Mouse (Mus musculus) T-helper 17 cell (primary cell): ENCODE results near the gene Bend5.

Source experiments
- in situ Hi-C, 2 experiments: fragments of 300-600 bp; cut with MboI, MseI; formaldehyde crosslinking; loops; 1 replicate in 1 of 2; 2 replicates in 1 of 2; pipeline ENCODE4 v1.15.1; 2025; ENCODE audit warnings: high pct_unique_total_duplicates in 2 of 2

Bend5 gene

DNA sequence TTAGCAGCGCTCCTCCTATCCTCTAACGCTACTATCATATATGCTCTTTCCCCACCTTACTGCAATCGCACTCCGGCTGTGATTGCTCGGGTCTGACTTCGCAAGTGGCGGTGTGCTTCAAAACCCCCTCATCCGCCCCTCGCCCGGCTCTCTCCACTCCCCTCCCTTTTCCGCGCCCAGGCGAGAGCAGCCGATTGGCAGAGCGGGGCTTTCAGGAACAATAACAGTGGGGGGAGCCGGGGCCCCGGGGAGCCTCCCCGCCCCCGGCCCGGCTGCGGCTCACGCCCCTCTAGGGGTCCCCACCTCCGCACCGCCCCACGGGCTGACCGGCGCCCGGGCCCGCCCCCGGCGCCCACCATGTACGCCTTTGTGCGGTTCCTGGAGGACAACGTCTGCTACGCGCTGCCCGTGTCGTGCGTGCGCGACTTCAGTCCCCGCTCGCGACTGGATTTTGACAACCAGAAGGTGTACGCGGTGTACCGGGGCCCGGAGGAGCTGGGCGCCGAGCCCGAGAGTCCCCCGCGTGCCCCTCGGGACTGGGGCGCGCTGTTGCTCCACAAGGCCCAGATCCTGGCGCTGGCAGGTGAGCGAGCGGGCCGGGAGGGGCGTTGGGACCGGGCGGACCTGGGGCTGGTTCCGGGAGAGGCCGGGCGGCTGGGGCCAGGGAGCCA is at the start of gene Bend5:
TSS of gene Bend5 (plus strand) at position 189 of the 671 bp plus-strand sequence.
- in situ Hi-C loops = no loop called here

- in situ Hi-C loops = loop anchor here in 1 of 2 experiments (25.0 kb wide), 1 partner anchor 1745 kb away; no protein-coding TSS in a partner anchor
Observed at GRCm38 (mm10) chr4:111367771-111368170, 47.0 kb upstream of the Bend5 start.

- in situ Hi-C loops = no loop called here
Observed at GRCm38 (mm10) chr4:111377159-111377558, 37.6 kb upstream of the Bend5 start.

DNA sequence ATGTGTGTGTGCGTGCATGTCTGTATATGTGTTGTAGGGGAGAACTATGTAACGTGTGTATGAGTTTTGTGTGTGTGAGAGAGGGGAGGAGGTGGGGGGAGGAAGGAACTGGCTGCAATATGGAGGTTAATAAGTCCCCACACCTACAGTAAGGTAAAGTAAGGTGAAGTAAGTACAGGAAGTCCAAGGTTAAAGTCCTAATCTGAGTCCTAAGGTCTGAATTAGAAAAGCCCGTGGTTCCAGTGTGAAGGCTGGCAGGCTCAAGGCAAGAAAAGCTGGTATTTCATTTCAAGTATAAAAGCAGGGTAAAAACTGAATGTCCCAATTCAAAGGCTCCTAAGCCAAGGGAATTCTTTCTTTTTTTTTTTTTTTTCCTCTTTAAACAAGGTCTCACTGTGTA is 36.7 kb upstream of the Bend5 start:
- in situ Hi-C loops = no loop called here

DNA sequence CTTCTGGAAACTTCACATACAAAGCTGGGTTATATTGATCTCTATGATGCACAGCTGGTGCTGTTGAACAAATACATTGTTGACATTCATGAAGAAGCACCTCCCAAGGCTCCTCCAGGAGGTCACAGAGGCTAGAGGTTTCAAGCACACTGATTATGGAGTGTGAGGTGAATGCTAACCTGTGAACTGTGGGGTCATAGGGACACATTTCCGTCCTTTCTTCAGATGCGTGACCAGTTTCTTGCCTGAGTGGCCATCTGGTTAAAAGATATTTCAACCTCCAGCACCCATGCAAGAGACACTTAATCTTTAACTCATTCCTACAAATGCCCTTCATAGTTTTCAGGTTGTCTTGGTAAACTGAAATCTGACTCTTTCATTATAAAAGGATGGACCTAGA is 31.7 kb upstream of the Bend5 start:
- in situ Hi-C loops = no loop called here

DNA sequence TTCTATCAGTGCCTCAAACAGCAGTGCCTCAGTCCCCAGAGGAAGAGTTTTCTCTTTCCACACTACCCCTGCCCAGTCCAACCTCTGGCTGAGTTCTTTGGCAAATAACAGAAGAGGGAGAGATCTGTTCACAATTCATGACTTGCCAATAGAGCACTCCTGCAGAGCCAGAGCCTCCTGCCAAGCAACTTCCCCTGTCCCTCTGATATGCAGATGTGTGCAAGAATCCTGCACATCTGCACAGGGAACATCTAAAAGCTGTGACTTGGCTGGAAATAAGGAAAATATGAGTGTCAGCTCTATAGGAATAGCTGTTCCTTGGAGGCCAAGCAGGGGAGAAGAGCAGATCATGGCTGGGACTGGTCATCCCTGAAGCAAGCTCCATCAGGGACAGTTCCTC is 24.1 kb upstream of the Bend5 start:
- in situ Hi-C loops = no loop called here

DNA sequence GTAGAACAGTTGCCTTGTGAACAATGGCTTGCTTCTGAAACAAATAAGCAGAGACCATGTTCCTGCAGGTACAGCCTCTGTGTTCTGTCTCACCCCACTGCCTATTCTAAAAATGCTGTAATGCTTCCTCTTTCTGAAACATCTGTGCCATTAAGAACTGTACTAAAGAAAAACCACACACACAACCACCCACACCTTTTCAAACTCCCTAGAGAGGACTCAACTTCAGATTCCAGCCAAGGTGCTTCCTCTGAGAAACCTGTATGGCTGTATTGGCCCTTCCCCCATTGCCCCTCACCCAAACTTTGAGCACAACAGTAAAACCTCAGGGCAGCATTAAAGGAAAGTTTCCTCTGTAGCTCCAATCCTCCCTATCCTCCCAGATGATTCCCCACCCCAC is 15.0 kb upstream of the Bend5 start:
- in situ Hi-C loops = no loop called here

DNA sequence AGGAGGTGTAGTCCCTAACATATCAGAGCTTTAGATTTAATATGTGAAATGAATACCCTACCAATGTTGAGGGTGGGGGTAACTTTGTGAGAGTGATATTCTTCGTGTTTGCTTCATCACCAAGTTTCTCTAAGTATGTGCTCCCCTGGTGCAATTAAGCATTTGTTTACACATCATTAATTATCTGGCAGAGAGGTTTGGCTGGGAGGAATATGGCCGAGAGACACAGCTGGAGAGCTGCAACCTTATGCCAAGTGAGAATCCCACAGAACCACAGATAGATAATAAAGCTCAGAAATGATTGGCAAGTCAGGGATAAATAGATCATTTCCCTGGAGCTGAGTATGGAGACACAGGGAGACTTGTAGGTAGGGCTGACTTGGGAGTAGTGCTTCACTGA is 14.1 kb upstream of the Bend5 start:
- in situ Hi-C loops = no loop called here

- in situ Hi-C loops = no loop called here
Observed at GRCm38 (mm10) chr4:111403243-111403642, 11.6 kb upstream of the Bend5 start.

GRCm38 (mm10) chr4:111410731-111411130 is 4.1 kb upstream of the Bend5 start:
- in situ Hi-C loops = no loop called here

GRCm38 (mm10) chr4:111414399-111414798 is 407 bp upstream of the Bend5 start:
- in situ Hi-C loops = no loop called here

DNA sequence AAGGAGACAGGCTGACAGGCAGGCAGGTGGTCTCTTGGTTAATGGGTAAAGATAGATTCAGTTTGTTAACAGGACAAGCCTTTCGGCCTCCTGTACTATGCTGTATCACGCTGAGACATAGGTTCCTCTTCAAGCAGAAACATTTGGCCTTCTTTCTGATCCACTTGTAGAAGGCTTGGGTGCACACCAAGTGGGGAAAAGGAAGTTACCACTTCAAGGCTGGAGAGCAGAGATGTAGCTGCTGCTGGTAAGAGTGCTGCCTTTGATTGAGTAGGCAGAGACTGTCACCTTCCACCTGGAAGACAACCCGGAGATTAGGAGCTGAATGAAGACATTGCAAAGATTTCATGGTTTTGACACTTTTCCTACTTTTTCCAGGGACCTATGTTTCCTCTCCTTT is 1.3 kb downstream of the Bend5 start:
- in situ Hi-C loops = no loop called here

- in situ Hi-C loops = no loop called here
Observed at GRCm38 (mm10) chr4:111416551-111416950, 1.7 kb downstream of the Bend5 start.

- in situ Hi-C loops = no loop called here
Observed at GRCm38 (mm10) chr4:111417716-111418115, 2.9 kb downstream of the Bend5 start.

DNA sequence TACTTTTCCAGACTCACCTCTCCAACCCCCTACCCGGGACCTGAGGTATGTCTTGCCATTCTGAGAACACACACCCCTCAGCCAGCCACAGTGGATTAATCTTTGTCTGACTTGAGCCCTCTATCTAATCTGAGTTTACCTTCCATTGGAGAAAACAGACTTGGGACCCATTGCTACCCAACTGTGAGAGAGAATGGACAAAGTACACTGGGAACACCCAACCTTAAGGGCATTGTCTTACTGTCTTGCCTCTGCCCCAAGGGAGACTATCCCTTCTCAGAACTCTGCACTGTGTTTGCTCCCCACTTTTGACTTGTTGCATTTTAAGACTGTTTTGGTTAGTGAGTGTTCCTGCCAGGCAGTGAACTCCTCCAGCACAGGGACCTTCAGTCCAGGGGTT is 4.7 kb downstream of the Bend5 start:
- in situ Hi-C loops = no loop called here

- in situ Hi-C loops = no loop called here
Observed at GRCm38 (mm10) chr4:111420031-111420430, 5.2 kb downstream of the Bend5 start.

- in situ Hi-C loops = no loop called here
Observed at GRCm38 (mm10) chr4:111420955-111421354, 6.1 kb downstream of the Bend5 start.

DNA sequence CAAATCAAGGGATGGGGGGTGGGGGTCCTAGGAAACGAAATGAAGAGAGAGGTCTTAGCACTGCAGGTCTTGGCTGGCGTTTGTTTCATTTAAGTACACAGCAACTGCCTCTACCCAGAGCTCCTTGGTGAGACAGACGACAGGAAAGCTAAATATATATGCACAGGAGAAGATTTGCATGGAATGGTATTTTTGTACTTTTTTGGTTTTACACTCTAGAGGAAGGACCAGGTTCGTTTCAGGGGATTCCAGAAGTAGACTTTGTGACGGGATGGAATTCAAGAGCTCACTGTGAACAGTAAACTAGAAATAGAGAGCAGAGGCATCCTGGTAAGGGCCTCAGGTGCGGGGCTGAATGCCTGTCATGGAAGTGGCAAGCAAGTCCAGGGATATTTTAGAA is 7.0 kb downstream of the Bend5 start:
- in situ Hi-C loops = no loop called here

GRCm38 (mm10) chr4:111424371-111424950 is 9.7 kb downstream of the Bend5 start:
- in situ Hi-C loops = no loop called here

GRCm38 (mm10) chr4:111425170-111425569 is 10.4 kb downstream of the Bend5 start:
- in situ Hi-C loops = no loop called here

DNA sequence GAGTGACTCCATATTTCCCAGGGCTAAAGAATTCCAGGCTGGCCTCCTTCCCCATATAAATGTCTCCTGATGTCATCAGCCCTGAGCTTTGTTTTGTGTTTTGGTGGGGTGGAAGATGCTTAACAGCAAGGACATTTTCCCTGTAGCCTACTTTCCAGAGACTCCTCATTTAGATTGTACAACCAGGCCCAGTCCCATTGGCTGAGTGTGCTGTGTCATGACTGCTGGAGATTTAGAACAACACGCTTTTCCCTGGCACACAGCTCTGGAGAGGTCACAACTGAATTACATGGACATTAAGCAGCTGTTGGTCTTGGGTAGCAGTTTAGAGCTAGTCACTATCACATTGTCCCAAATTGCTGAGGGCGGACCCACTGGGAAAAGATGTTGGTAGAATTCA is 16.4 kb downstream of the Bend5 start:
- in situ Hi-C loops = no loop called here

DNA sequence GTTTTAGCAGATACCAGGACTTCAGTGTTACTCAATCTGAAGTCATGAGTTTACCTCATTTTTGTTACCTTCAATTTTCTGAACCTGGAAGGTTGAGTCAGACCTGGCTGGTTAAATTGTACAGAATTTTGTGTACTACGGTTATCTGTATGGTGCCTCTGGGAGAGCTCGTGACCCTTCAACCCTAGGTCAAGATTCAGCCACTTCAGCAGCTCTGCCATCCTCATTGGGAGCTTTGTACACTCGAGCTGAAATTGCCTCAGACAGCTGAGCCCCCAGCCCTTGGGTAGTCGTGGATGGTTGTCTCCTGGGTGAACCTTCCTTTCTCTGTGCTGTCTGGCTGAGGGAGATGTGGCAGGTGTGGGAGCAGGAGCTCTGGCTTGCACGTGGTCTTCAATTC is 17.2 kb downstream of the Bend5 start:
- in situ Hi-C loops = no loop called here

GRCm38 (mm10) chr4:111432417-111432816 is 17.6 kb downstream of the Bend5 start:
- in situ Hi-C loops = no loop called here

- in situ Hi-C loops = no loop called here
Observed at GRCm38 (mm10) chr4:111441709-111442108, 26.9 kb downstream of the Bend5 start.
